Mouse (Mus musculus) C2C12 (cell line): ENCODE measurements at regions not wholly inside any gene's neighbourhood (a gene's known extent, or its start where the extent isn't known, plus 50 kb on each side); places are given as distances from the start of the nearest gene placed in this dataset.

Source experiments
- CTCF ChIP-seq: IDR thresholded peaks from one replicate; pipeline ENCODE4 v1.5.1; 2011; ENCODE audit not compliant: control insufficient read depth, insufficient read depth, insufficient read length
- MAX ChIP-seq: IDR thresholded peaks from one replicate; pipeline ENCODE4 v1.6.1; 2011; ENCODE audit warnings: mild to moderate bottlenecking, control low read depth
- MYOG ChIP-seq: IDR thresholded peaks from one replicate; pipeline ENCODE4 v1.6.1; 2011; ENCODE audit not compliant: control insufficient read depth, insufficient read length; ENCODE audit errors: extremely low read depth
- USF1 ChIP-seq: IDR thresholded peaks from one replicate; pipeline ENCODE4 v1.6.1; 2011; ENCODE audit warnings: low read depth, mild to moderate bottlenecking, control low read depth, moderate library complexity

DNA sequence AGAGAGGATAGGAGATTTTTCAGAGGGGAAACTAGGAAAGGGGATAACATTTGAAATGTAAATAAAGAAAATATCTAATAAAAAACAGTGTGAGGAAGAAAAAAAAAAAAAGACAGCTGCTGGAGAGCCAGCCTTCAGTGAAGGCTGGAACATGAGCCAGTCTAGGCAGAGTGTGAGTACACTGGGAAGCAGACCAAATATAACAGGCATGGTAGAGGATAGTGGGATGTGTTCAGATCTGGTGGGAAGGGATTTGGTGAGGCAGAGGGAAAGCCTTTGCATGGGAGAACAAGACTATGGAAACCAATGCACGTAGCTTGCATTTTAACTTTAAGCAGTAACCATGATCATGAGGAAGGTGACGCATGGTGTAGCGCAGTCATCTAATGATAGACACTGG lies 144.5 kb upstream of the Ube2e3 start:
- TF ChIP-seq CTCF (no peak), USF1 (no peak), MYOG (no peak), MAX (no peak)
